Mouse (Mus musculus) neural tube, embryonic 13.5 days (tissue): ENCODE measurements around the gene Gm11237. TPM values are rescaled to one million over a fixed set of nuclear protein-coding genes. Genes with fewer than 3 reads are reported as not detected.
"Not testable (repeated sequence)": the region's sequence is repeated elsewhere in the genome, so short reads cannot be mapped to it uniquely, and the experiment has no call there.

Source experiments
- ATAC-seq: fragments of 200-750 bp; cut with Nextera tagmentation; 2 replicates; pipeline ENCODE4 v1.8.0; 2017; ENCODE audit warnings: low read depth, mild to moderate bottlenecking, moderate TSS enrichment, moderate library complexity
- H3K27ac ChIP-seq: fragments of 300-500 bp; sonication (generic); replicated peaks from 2 replicates; pipeline ENCODE4 v1.5.1; 2015; ENCODE audit warnings: moderate library complexity, mild to moderate bottlenecking, inconsistent platforms
- H3K27me3 ChIP-seq: fragments of 300-500 bp; sonication (generic); 2 replicates; pipeline ENCODE4 v1.6.1; 2015; ENCODE audit warnings: mild to moderate bottlenecking, inconsistent platforms
- H3K36me3 ChIP-seq: fragments of 300-500 bp; sonication (generic); 2 replicates; pipeline ENCODE4 v1.6.1; 2015; ENCODE audit warnings: mild to moderate bottlenecking, inconsistent platforms
- H3K4me1 ChIP-seq: fragments of 300-500 bp; sonication (generic); replicated peaks from 2 replicates; pipeline ENCODE4 v1.6.1; 2015; ENCODE audit warnings: inconsistent platforms
- H3K4me2 ChIP-seq: fragments of 300-500 bp; sonication (generic); 2 replicates; pipeline ENCODE4 v1.6.1; 2015; ENCODE audit warnings: inconsistent platforms, mild to moderate bottlenecking, moderate library complexity
- H3K4me3 ChIP-seq: fragments of 300-500 bp; sonication (generic); 2 replicates; pipeline ENCODE4 v1.5.1; 2015; ENCODE audit warnings: mild to moderate bottlenecking, inconsistent platforms
- H3K9ac ChIP-seq: fragments of 300-500 bp; sonication (generic); 2 replicates; pipeline ENCODE4 v1.6.1; 2015; ENCODE audit warnings: moderate library complexity, mild to moderate bottlenecking, inconsistent platforms
- H3K9me3 ChIP-seq: fragments of 300-500 bp; sonication (generic); 2 replicates; pipeline ENCODE4 v1.6.1; 2016; ENCODE audit warnings: inconsistent platforms
- WGBS: fragments of 180-500 bp; shearing (Covaris S2); methylation state at CpG from one replicate; pipeline ENCODE4 v1.1.7; 2015; 5-methylcytosine and 5-hydroxymethylcytosine counted together
- polyA plus RNA-seq: library from polyadenylated mRNA; unstranded; fragments of >200 nt; fragmentation: Nextera tagmentation; extraction: Ambion mirVana; gene quantifications from 2 replicates; pipeline ENCODE4 v1.2.1, GENCODE M21; 2015

The Gm11237 gene
- not detected in 2 replicates for polyA plus RNA-seq

- H3K36me3 ChIP-seq, H3K4me2 ChIP-seq, H3K9me3 ChIP-seq, H3K9ac ChIP-seq, H3K27me3 ChIP-seq, H3K27ac ChIP-seq, H3K4me3 ChIP-seq, ATAC-seq, H3K4me1 ChIP-seq: not testable (repeated sequence)
- WGBS: no CpG with 5 or more reads among the region's 3 CpGs
These were observed at the start of gene Gm11237 for GRCm38 (mm10) chr4:73622684-73623083. Gm11237 (plus strand) TSS chr4:73622984.

GRCm38 (mm10) chr4:73599248-73599647 lies 23.5 kb upstream of the Gm11237 start:
- no peaks in the 10 kb centered on the region for H3K27me3 ChIP-seq
- WGBS: 6% methylated on average over 3 of the region's 3 CpGs

DNA sequence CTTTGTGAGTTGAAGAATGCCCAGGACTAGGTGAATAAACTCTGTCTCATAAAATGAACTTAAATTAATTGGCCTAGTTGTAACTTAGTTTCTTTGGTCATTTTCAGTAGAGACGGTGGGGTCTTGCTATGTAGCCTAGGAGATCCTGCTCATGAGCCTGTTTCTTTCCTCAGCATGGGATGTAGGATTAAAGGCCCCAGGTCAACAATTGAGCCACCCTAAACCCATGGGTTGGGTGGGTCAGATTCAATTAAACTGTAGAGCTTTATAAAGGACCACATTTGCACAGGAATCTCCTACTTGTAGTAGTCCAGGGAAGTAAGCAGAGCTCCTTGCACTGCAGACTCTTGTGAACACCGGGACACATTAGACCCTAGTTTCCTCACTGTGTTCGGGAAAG lies 15.2 kb upstream of the Gm11237 start, which contains the start of gene Gm11238:
TSS of gene Gm11238 (plus strand) at position 301 of the 400 bp plus-strand sequence.
- ATAC-seq, H3K4me1 ChIP-seq: not testable (repeated sequence)
- no CpG with 5 or more reads among the region's 3 CpGs for WGBS

More at GRCm38 (mm10) chr4:73599248-73599647, 23.5 kb upstream of the Gm11237 start:
- H3K4me3 ChIP-seq: no peak overlapping the region
- peak; percentile 61 for ATAC-seq
- H3K9ac ChIP-seq: no peak overlapping the region
- no peaks in the 10 kb centered on the region for H3K9me3 ChIP-seq
- no peaks in the 10 kb centered on the region for H3K4me1 ChIP-seq
- no peak overlapping the region for H3K4me2 ChIP-seq
- no peak overlapping the region for H3K27ac ChIP-seq
- H3K36me3 ChIP-seq: no peaks in the 10 kb centered on the region

DNA sequence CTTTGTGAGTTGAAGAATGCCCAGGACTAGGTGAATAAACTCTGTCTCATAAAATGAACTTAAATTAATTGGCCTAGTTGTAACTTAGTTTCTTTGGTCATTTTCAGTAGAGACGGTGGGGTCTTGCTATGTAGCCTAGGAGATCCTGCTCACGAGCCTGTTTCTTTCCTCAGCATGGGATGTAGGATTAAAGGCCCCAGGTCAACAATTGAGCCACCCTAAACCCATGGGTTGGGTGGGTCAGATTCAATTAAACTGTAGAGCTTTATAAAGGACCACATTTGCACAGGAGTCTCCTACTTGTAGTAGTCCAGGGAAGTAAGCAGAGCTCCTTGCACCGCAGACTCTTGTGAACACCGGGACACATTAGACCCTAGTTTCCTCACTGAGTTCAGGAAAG lies 15.0 kb downstream of the Gm11237 start, which contains the start of gene Gm11236:
TSS of gene Gm11236 (plus strand) at position 301 of the 400 bp plus-strand sequence.
- H3K27ac ChIP-seq, H3K9ac ChIP-seq, H3K9me3 ChIP-seq, H3K4me1 ChIP-seq, H3K4me2 ChIP-seq, ATAC-seq, H3K4me3 ChIP-seq, H3K27me3 ChIP-seq, H3K36me3 ChIP-seq: not testable (repeated sequence)
- WGBS: no CpG with 5 or more reads among the region's 4 CpGs

More for the DNA sequence above, 15.2 kb upstream of the Gm11237 start, which contains the start of gene Gm11238:
- H3K27me3 ChIP-seq, H3K27ac ChIP-seq, H3K9me3 ChIP-seq, H3K4me2 ChIP-seq, H3K9ac ChIP-seq, H3K4me3 ChIP-seq, H3K36me3 ChIP-seq: not testable (repeated sequence)

GRCm38 (mm10) chr4:73661864-73662263 lies 39.1 kb downstream of the Gm11237 start:
- H3K36me3 ChIP-seq, H3K9me3 ChIP-seq, H3K4me1 ChIP-seq, H3K4me3 ChIP-seq, H3K4me2 ChIP-seq, H3K27ac ChIP-seq, ATAC-seq, H3K27me3 ChIP-seq, H3K9ac ChIP-seq: not testable (repeated sequence)
- 88% methylated on average over 4 of the region's 4 CpGs for WGBS

DNA sequence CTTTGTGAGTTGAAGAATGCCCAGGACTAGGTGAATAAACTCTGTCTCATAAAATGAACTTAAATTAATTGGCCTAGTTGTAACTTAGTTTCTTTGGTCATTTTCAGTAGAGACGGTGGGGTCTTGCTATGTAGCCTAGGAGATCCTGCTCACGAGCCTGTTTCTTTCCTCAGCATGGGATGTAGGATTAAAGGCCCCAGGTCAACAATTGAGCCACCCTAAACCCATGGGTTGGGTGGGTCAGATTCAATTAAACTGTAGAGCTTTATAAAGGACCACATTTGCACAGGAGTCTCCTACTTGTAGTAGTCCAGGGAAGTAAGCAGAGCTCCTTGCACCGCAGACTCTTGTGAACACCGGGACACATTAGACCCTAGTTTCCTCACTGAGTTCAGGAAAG lies 45.3 kb downstream of the Gm11237 start, which contains the start of gene Gm11239:
TSS of gene Gm11239 (plus strand) at position 301 of the 400 bp plus-strand sequence.
- no CpG with 5 or more reads among the region's 4 CpGs for WGBS
- not testable (repeated sequence) for H3K36me3 ChIP-seq

More for the DNA sequence above, 45.3 kb downstream of the Gm11237 start, which contains the start of gene Gm11239:
- H3K9ac ChIP-seq, ATAC-seq, H3K27ac ChIP-seq, H3K4me1 ChIP-seq, H3K4me2 ChIP-seq, H3K9me3 ChIP-seq, H3K4me3 ChIP-seq, H3K27me3 ChIP-seq: not testable (repeated sequence)

Other genes with a start within 250 kb of the Gm11237 start
- gene Gm11487, start 217.9 kb upstream of the Gm11237 start, polyA plus RNA-seq: not detected in 2 replicates
- gene Gm11238, start 15.1 kb upstream of the Gm11237 start, polyA plus RNA-seq: not detected in 2 replicates
- not detected in 2 replicates for gene Gm11236, start 15.1 kb downstream of the Gm11237 start, polyA plus RNA-seq
- gene Gm11239, start 45.4 kb downstream of the Gm11237 start, polyA plus RNA-seq: not detected in 2 replicates
- gene Gm428, start 60.5 kb downstream of the Gm11237 start, polyA plus RNA-seq: not detected in 2 replicates
- gene Rasef, start 168.0 kb downstream of the Gm11237 start, polyA plus RNA-seq: 0.11 and 0.21 TPM in 2 replicates